Mouse (Mus musculus): ENCODE results near the gene Defb23.
A peak's percentile ranks its signal among the peaks of the same experiment; 100 is the strongest.
"Not testable (repeated sequence)": the region's sequence is repeated elsewhere in the genome, so short reads cannot be mapped to it uniquely, and the experiment has no call there.

The Defb23 gene

DNA sequence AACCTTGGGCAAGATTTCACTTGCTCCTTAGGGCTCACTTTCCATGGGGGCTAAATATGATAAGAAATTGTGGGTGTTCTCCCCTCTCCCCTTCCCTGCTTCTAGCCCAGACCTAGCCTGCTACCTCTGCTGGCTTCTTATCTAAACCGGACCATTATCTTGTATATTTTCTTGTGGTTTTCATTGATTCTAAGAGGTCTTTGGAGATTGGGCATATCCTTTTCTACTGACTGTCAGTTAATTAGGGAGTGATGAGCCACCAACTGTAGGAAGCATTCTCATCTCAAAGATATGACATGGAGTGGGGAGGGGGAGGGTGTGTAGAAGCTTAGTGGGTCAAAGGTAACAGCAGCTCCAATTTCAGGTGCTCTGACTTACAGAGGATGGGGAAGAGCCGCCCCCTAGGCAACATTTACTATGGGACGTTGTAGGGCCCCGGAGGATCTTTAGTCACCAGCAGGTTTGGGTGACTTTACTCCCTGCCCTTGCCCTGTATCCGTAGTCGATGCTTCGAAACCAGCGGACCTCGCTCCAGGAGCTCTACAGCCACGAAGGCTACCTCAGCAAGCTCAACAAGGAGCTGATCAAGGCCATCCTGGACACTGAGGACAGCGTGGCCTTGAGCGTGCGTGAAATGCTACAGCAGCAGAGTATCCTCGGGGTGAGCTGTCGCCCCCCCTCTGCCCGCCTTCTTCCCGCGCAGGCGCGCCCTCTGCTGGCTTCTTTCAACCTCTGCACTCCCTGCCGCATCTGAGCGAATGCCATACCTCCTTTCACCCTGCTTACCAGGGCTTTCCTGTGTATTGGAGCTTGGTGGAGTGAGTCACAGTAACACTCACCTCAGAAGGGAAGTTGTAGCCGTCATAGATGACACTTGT, 27.2 kb downstream of the Defb23 start:
- DNase-seq (ENCODE audit: low spot score): peak; percentile 95

DNA sequence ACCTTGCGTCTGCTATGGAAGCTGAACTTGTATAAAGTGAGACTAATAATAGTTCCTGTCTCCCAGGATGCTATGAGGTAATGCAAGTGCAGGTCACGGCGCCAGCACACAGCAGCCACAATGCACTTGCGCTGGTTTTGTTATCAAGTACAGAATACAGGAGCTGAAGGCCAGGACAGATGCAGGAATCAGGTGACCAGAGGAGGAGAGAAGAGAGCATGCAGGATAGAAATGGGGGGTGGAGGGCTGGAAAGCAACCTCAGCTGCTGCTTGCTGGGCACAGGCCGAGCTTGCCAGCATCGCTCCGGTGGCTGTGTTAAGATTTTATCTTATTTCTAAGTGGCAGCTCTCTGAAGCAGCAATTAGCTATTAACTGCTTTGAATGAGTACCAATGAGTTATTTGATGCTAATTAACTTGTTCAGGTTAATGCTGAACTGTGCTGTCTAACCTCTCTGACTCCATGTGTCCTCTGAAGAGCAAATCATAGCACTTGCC, 28.0 kb downstream of the Defb23 start:
- no peak for DNase-seq (ENCODE audit: low spot score)

DNA sequence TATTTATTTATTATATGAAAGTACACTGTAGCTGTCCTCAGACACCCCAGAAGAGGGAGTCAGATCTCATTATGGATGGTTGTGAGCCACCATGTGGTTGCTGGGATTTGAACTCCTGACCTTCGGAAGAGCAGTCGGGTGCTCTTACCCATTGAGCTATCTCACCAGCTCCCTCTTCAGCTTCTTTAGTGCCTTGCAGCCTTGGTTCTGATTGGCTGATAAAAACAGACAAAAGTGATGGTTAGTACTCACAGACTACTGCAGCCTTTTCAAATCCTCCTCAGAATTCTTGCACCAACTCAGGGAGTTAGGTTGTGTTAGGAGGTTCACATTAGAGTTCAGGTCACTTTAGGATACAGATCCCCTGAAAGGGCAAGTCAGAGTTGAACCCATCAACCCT, 35.9 kb downstream of the Defb23 start:
- not testable (repeated sequence) for DNase-seq (ENCODE audit: low spot score)

DNA sequence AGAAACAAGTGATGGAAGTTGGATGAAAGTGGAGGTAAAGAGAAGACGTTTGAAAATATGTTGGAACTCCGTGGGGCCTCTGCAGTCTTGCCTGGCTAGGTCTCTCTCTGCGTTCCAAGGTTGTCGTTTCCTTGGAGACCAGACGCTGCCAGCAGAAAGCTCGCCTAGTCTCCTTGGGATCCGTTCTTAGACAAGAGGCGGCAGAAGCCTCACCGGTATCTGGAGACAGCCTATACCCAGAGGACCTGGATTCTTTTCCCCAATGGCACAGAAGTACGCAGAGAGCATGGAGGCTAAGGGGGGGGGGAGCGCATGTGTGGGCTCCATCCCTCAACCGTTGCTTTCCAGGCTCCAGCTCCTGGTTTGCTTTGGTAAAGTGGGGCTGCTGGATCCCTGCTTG, 36.9 kb downstream of the Defb23 start:
- DNase-seq (ENCODE audit: low spot score): peak; percentile 35

DNA sequence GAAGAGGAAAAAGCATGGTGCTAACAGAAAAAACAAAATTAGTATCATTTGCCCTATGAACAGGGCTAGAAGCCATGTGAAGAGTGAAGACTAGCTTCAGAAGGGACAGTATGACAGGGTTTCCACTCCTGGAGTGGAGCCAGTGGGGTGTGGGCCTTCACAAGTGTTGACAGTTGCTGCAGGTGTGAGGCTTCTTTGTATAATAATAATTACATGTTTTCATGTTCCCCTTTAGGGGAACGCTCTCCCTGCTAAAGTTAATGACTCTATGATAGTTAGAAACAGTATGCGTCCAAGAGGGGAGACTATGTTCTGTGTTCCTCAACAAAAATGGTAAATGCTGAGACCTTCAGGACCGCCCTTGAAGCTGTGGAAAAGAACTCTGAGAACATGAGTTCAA, 48.6 kb downstream of the Defb23 start:
- DNase-seq (ENCODE audit: low spot score): no peak

DNA sequence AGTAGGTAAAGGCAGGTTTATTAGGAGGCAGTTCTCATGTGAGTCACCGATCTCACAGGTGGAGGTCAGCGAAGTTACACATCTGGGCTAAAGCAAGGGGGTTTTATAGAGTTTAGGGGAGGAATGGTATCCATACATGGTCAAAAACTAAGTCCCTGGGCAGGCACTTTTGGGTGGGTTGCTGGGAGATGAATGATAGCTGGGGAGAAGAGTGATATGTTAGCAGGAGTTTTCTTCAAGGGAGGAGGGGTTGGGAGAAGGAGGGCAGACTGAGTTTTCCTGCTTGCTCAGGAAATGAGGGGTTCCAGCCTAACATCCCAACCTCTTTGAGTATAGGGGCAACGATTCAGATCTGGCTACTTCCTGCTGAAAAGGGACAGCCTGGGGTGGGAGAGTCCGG, 49.1 kb downstream of the Defb23 start, which contains the start of gene 6820408C15Rik:
6820408C15Rik (plus strand) TSS at position 301 of the 400 bp plus-strand sequence.
- no peak for DNase-seq (ENCODE audit: low spot score)

DNA sequence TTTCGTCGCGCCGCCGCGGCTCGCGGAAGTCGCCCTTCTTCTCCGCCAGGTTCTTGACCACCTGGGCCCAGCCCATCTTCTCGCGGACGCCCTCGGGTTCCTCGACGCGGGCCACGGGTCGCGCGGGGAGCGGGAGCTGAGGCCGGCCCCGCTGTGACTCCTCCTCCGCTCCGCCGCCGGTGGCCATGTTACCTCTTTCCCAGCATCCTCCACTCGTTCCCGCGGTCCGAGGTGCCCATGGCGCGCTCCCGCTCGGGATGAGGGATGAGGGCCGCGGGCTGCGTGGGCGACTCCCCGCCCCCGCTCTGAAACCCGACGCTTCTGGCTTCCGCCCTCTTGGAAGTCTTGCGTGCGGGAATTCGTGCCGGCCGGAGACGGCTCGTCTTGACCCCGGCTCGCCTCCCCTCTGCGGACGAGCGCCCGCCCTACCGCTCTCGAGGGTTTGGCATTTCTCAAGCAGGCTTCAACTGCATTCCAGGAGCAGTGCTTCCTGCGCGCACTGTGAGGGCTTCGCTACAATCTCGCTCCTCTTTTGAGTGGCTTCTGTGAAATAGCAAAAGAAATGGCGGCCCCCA, 49.7 kb downstream of the Defb23 start, which contains the start of gene Zcchc3:
Zcchc3 (minus strand) TSS at position 437 of the 575 bp plus-strand sequence.
- DNase-seq (ENCODE audit: low spot score): peak; percentile 90

DNA sequence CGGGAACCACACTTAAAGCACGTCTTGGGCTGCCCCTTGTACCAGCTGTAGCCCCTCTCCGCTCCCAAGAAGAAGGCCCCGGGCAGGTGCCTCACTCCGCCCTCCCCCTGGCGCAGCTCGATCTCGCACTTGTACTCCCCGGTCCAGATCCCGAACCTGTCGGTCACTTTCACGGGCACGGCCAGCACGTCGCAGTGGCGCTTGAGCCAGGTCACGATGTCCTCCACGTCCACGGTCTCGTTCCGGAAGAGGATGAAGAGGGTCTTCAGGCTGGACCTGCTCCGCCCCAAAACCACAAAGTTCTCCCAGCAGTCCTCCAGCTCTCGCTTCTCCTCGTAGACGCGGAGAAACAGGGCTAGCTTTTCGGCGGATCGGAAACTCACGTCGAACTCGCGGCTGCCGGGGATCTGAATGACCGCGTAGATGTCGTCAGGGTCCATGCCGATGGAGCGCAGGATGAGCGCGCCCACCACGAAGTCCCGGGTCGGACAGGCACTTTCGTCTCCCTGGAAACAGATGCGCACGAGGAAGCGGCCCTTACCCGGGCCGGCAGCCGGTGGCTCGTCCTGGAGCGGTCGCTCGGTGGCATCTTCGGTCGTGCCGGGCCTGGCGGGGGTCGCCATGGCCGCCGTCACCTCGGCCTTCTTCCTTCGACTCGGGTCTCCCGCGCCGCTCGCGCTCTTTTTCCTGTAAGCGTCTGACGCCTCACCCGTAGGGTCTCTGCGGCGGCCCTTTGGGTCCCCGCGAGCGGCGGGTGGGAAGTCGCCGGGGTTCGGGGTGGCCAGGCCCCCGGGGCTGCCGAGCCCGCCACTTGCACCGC, 50.4 kb downstream of the Defb23 start:
- DNase-seq (ENCODE audit: low spot score): peak; percentile 54

DNA sequence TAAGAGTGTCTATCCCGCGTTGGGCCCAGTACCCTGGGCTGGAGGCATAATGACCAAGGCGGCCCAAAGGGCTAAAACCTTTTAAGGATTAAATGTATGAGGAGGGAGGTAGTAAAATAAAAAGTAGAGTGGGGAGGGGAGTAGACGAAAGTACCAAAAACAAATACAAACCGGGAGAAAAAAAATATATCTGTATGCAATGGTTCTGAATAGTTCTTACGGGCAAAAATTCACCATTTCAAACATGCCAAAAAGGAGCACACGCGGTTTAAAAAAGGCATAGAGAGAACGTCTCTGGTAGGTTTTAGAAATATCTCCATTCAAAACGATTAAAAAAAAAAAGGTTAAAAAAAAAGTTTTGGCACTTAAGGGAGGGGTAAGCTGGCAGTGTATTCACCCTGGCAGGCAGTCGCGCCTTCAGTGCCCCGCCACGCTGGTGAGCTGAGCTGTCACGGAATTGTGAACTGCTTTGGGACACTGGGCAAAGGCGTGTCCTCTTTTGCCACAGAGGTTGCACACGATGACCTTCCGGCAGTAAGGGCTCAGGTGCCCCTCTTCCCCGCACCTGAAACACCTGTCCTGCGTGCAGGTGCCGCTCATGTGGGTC, 51.2 kb downstream of the Defb23 start:
- no peak for DNase-seq (ENCODE audit: low spot score)

DNA sequence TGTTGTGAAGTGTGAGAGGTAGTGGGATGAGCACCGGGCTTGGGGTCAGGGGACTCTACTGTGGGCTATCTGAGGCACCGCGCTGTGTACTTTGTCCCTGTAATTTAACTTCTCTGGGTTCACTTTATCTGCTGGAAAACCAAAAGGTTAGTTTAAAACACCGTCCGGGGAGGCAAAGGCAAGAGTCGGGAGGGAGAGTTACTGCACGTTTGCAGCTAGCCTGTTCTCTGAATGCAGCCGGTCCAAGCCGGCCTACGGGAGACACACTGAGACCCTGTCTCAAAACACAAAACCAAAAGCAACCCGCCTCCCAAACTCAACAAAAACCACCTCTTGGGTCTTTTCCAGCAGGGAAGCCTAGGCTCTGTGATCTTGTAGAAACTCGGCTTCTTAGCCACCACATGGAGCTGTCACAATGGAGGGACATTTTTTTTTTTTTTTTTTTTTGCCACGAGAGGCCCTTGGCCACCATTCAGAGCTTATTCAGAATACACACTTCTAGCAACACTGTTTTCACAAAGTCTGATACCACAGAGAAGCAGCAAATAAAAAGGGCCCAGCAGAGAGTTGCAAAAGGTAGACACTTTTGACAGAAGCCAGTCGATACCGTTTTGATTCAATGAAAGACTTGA, 51.8 kb downstream of the Defb23 start:
- DNase-seq (ENCODE audit: low spot score): no peak

DNA sequence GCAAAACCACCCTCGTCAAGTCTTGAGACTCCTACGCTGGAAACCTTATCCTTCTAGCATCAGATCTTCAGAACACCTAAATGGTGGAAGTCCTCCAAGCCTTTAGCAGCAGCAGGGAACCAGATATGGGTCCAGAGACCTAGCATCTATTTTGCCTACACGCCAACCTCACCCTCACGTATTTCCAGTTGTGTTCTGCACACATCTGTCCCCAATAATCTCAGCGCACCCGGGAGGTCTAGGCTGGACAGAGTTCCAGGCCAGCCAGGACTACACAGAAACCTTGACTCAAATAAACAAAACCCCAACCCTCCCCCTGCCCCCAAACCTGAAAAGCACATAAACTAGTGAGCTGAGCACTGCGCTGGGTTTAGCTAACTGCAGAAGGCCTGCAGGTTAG, 52.9 kb downstream of the Defb23 start:
- no peak for DNase-seq (ENCODE audit: low spot score)

DNA sequence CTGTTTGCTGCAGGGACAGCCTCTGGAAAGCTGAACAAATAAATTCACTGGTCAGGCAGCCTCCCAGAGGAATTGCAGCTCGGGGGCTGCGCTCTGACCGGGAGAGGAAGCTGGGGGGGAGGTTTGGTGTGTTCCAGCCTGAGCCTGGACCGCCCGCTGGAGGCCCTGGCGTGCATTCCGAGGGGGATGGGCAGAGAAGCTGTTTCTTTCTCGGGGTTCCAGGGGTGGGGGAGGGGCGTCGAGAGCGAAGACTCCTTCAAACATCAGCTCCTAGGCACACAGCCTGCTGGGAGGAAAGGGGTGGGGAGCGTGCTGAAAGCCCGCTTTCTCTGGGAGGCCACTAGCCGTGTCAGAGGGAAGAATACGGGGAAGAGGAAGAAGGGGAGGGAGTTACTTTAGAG, 53.4 kb downstream of the Defb23 start:
- DNase-seq (ENCODE audit: low spot score): peak; percentile 92

DNA sequence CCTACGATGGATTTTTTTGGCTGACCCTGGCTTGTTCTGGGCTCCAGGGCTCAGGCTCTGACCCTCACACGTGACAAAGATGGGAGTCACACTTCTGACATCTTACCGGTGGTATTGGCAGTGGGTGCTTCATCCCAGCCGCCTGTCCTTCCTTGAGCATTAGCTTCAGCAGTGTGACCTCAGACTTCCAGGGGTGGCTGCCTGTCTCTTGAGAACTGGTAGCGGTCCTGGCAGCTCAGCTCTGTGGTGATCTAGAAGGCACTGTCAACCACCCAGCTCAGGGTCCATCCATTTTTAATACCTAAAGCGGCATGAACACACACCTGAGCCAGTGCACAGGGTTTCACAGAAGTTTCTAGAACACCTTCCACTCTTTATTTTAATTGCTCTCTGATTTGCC, 54.6 kb downstream of the Defb23 start:
- DNase-seq (ENCODE audit: low spot score): no peak
